Mouse (Mus musculus): ENCODE data around the gene Sephs1.

Sephs1 gene

GRCm38 (mm10) chr2:4881350-4882248, at the start of gene Sephs1:
Gene Sephs1 (plus strand): TSS chr2:4881564.
- peak; percentile 83 for DNase-seq

- peak; percentile 31 for DNase-seq
Observed at GRCm38 (mm10) chr2:4832166-4832565, 49.2 kb upstream of the Sephs1 start.

GRCm38 (mm10) chr2:4849449-4849848, 31.9 kb upstream of the Sephs1 start:
- DNase-seq = no peak

GRCm38 (mm10) chr2:4857186-4857585, 24.2 kb upstream of the Sephs1 start:
- no peak for DNase-seq

GRCm38 (mm10) chr2:4858161-4858560, 23.2 kb upstream of the Sephs1 start:
- no peak for DNase-seq

- DNase-seq = peak; percentile 84
Observed at GRCm38 (mm10) chr2:4864008-4864816, 17.2 kb upstream of the Sephs1 start.

- no peak for DNase-seq
Observed at GRCm38 (mm10) chr2:4864817-4865296, 16.5 kb upstream of the Sephs1 start.

GRCm38 (mm10) chr2:4868028-4868725, 13.2 kb upstream of the Sephs1 start:
- no peak for DNase-seq

- DNase-seq = no peak
Observed at GRCm38 (mm10) chr2:4872740-4873139, 8.6 kb upstream of the Sephs1 start.

- no peak for DNase-seq
Observed at GRCm38 (mm10) chr2:4873331-4873730, 8.0 kb upstream of the Sephs1 start.

- no peak for DNase-seq
Observed at GRCm38 (mm10) chr2:4875090-4875489, 6.3 kb upstream of the Sephs1 start.

GRCm38 (mm10) chr2:4876131-4876530, 5.2 kb upstream of the Sephs1 start:
- no peak for DNase-seq

GRCm38 (mm10) chr2:4880737-4881349, 521 bp upstream of the Sephs1 start:
- DNase-seq = peak; percentile 6

GRCm38 (mm10) chr2:4882249-4882791, 956 bp downstream of the Sephs1 start:
- peak; percentile 69 for DNase-seq

- no peak for DNase-seq
Observed at GRCm38 (mm10) chr2:4883009-4883704, 1.8 kb downstream of the Sephs1 start.

GRCm38 (mm10) chr2:4886896-4887295, 5.5 kb downstream of the Sephs1 start:
- no peak for DNase-seq

GRCm38 (mm10) chr2:4895598-4895997, 14.2 kb downstream of the Sephs1 start:
- DNase-seq = no peak

GRCm38 (mm10) chr2:4896970-4897369, 15.6 kb downstream of the Sephs1 start:
- no peak for DNase-seq

- no peak for DNase-seq
Observed at GRCm38 (mm10) chr2:4900624-4901023, 19.3 kb downstream of the Sephs1 start.

GRCm38 (mm10) chr2:4902346-4902745, 21.0 kb downstream of the Sephs1 start:
- no peak for DNase-seq

GRCm38 (mm10) chr2:4907120-4907519, 25.8 kb downstream of the Sephs1 start:
- DNase-seq = no peak

- DNase-seq = no peak
Observed at GRCm38 (mm10) chr2:4907916-4908315, 26.6 kb downstream of the Sephs1 start.
